Mouse (Mus musculus): Measurements from ENCODE around the gene Gprin3.

DNA sequence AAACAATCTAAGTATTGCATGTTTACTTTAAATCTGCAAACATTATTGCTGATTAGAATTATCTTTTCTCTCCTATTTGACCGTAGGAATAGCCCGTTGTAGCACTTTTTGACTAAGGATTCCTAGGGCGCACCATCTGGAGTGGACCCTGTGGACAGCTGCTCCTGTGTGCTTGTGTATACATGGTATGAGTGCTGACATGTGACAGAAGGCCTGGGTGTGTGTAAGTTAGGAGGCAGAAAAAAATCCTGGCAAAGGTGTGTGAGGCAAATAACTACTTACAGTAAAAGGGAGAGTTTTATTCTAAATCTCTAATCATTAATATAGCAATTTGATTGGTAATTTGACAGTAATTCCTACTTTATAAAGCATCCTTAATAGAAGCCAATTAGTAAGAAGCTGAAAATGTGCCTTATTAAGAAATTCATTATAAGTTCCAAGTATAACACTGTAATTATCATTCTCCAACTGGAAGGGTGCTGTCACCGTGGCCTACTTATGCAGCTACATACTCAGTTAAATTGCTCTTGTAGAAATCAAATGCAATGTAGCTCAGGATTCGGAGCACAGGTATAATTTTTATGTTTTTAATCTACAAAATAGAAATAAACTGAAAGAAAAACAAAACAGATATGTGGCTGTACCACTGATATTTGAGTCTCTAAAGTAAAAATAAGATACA is 74.8 kb downstream of the Gprin3 start:
- no peak for TF ChIP-seq POLR2A (IDR thresholded peaks at IDR 0.05; ENCODE audit: extremely low read depth, insufficient read depth, low read length)
- TF ChIP-seq CTCF (IDR thresholded peaks at IDR 0.05; ENCODE audit: low read depth, low read length), result no peak

All from liver, adult 2 months (tissue).